Mouse (Mus musculus): Measurements from ENCODE around the gene Stat6. TPM values are rescaled to one million over a fixed set of nuclear protein-coding genes. Genes with fewer than 3 reads are reported as not detected.

Stat6 gene
- polyA plus RNA-seq, 1 experiment from 2014 or later = 27.0 TPM

- no peaks in the 10 kb centered on the region for H3K36me3 ChIP-seq (ENCODE audit: insufficient read depth, low read length)
- no peaks in the 10 kb centered on the region for H3K9me3 ChIP-seq (replicated peaks; ENCODE audit: low read length)
- H3K9ac ChIP-seq (ENCODE audit: low read depth, low read length) = no peak overlapping the region
- no peak overlapping the region for H3K27ac ChIP-seq
- no peak overlapping the region for H3K4me3 ChIP-seq (replicated peaks; ENCODE audit: low read depth, low read length)
- 94% methylated on average over 1 of the region's 1 CpGs for WGBS
- no peak for DNase-seq (ENCODE audit: low spot score)
- no peak for ATAC-seq (replicated peaks; ENCODE audit: low FRiP score, low read depth)
- no peak for TF ChIP-seq CTCF (IDR thresholded peaks at IDR 0.05; ENCODE audit: low read depth)
- H3K27me3 ChIP-seq (ENCODE audit: insufficient read depth, low read length) = no peaks in the 10 kb centered on the region
- H3K4me1 ChIP-seq (replicated peaks; ENCODE audit: insufficient read depth, low read length) = no peaks in the 10 kb centered on the region
- no peak overlapping the region for H3K4me2 ChIP-seq (ENCODE audit: low read length)
Observed at GRCm38 (mm10) chr10:127679208-127679607, 36.4 kb downstream of the Stat6 start.

- H3K4me3 ChIP-seq (replicated peaks; ENCODE audit: low read depth, low read length) = no peak overlapping the region
- no peaks in the 10 kb centered on the region for H3K36me3 ChIP-seq (ENCODE audit: insufficient read depth, low read length)
- H3K4me1 ChIP-seq (replicated peaks; ENCODE audit: insufficient read depth, low read length) = no peaks in the 10 kb centered on the region
- no peak overlapping the region for H3K27ac ChIP-seq
- H3K27me3 ChIP-seq (ENCODE audit: insufficient read depth, low read length) = no peaks in the 10 kb centered on the region
- no peak for TF ChIP-seq CTCF (IDR thresholded peaks at IDR 0.05; ENCODE audit: low read depth)
- 81% methylated on average over 3 of the region's 3 CpGs for whole genome bisulfite sequencing
- H3K4me2 ChIP-seq (ENCODE audit: low read length) = no peak overlapping the region
- DNase-seq (ENCODE audit: low spot score) (no peak), ATAC-seq (replicated peaks; ENCODE audit: low FRiP score, low read depth) (no peak)
- H3K9me3 ChIP-seq (replicated peaks; ENCODE audit: low read length) = no peaks in the 10 kb centered on the region
- H3K9ac ChIP-seq (ENCODE audit: low read depth, low read length) = no peak overlapping the region
Observed at GRCm38 (mm10) chr10:127679881-127680280, 37.1 kb downstream of the Stat6 start.

- no peak overlapping the region for H3K4me2 ChIP-seq (ENCODE audit: low read length)
- ATAC-seq (replicated peaks; ENCODE audit: low FRiP score, low read depth) (no peak; the same call in 1 of the 2 replicates), DNase-seq (ENCODE audit: low spot score) (no peak)
- H3K9ac ChIP-seq (ENCODE audit: low read depth, low read length) = no peak overlapping the region
- no peak overlapping the region for H3K4me3 ChIP-seq (replicated peaks; ENCODE audit: low read depth, low read length)
- no peaks in the 10 kb centered on the region for H3K27me3 ChIP-seq (ENCODE audit: insufficient read depth, low read length)
- H3K36me3 ChIP-seq (ENCODE audit: insufficient read depth, low read length) = no peaks in the 10 kb centered on the region
- H3K9me3 ChIP-seq (replicated peaks; ENCODE audit: low read length) = no peaks in the 10 kb centered on the region
- 88% methylated on average over 6 of the region's 6 CpGs for WGBS
- H3K4me1 ChIP-seq (replicated peaks; ENCODE audit: insufficient read depth, low read length) = no peaks in the 10 kb centered on the region
- TF ChIP-seq CTCF (IDR thresholded peaks at IDR 0.05; ENCODE audit: low read depth) = no peak
- no peak overlapping the region for H3K27ac ChIP-seq
Observed at GRCm38 (mm10) chr10:127682886-127683285, 40.1 kb downstream of the Stat6 start.

GRCm38 (mm10) chr10:127691053-127691452 lies 48.3 kb downstream of the Stat6 start:
- no peak overlapping the region for H3K27ac ChIP-seq
- no peak overlapping the region for H3K9ac ChIP-seq (ENCODE audit: low read depth, low read length)
- peaks cover 15% of the 10 kb centered on the region for H3K36me3 ChIP-seq (ENCODE audit: insufficient read depth, low read length)
- peak; percentile 19; the same call in 1 of the 2 replicates for TF ChIP-seq CTCF (IDR thresholded peaks at IDR 0.05; ENCODE audit: low read depth)
- no peak overlapping the region for H3K4me3 ChIP-seq (replicated peaks; ENCODE audit: low read depth, low read length)
- no peak for DNase-seq (ENCODE audit: low spot score)
- no peak overlapping the region for H3K4me2 ChIP-seq (ENCODE audit: low read length)
- H3K9me3 ChIP-seq (replicated peaks; ENCODE audit: low read length) = no peaks in the 10 kb centered on the region
- no peaks in the 10 kb centered on the region for H3K27me3 ChIP-seq (ENCODE audit: insufficient read depth, low read length)
- no peaks in the 10 kb centered on the region for H3K4me1 ChIP-seq (replicated peaks; ENCODE audit: insufficient read depth, low read length)
- ATAC-seq (replicated peaks; ENCODE audit: low FRiP score, low read depth) = no peak
- 30% methylated on average over 1 of the region's 1 CpGs for WGBS

DNA sequence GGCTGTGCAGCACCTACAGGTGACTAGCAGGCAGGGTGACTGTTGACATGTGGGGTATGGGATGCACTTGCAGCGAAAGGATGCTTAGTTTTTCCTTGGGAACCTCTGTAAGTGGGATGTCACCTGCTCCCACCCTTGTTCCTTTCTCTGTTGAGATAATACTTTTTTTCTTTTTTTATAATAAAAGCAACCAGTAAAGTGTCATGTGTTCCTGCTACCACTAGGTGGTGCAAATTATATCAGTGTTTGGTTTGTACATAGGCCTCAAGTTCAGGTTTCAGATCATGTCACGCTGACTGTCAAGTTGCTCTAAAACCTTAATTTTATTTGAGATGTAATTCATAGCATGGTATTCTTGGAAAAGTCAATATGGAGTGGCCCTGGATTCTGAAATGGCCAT lies 51.9 kb downstream of the Stat6 start:
- H3K4me2 ChIP-seq (ENCODE audit: low read length) = no peak overlapping the region
- no peak for ATAC-seq (replicated peaks; ENCODE audit: low FRiP score, low read depth)
- no peak overlapping the region for H3K9ac ChIP-seq (ENCODE audit: low read depth, low read length)
- no peaks in the 10 kb centered on the region for H3K4me1 ChIP-seq (replicated peaks; ENCODE audit: insufficient read depth, low read length)
- DNase-seq (ENCODE audit: low spot score) = peak; percentile 82
- no peaks in the 10 kb centered on the region for H3K9me3 ChIP-seq (replicated peaks; ENCODE audit: low read length)
- no peak overlapping the region for H3K4me3 ChIP-seq (replicated peaks; ENCODE audit: low read depth, low read length)
- H3K27ac ChIP-seq = no peak overlapping the region
- peaks cover 27% of the 10 kb centered on the region for H3K36me3 ChIP-seq (ENCODE audit: insufficient read depth, low read length)
- TF ChIP-seq CTCF (IDR thresholded peaks at IDR 0.05; ENCODE audit: low read depth) = peak; percentile 86
- no peaks in the 10 kb centered on the region for H3K27me3 ChIP-seq (ENCODE audit: insufficient read depth, low read length)
- WGBS = 48% methylated on average over 2 of the region's 2 CpGs

GRCm38 (mm10) chr10:127695775-127696174 lies 53.0 kb downstream of the Stat6 start:
- Histone ChIP-seq H3K4me2 (ENCODE audit: low read length) (no peak overlapping the region), H3K4me3 (replicated peaks; ENCODE audit: low read depth, low read length) (no peak overlapping the region), H3K36me3 (ENCODE audit: insufficient read depth, low read length) (peaks cover 27% of the 10 kb centered on the region), H3K4me1 (replicated peaks; ENCODE audit: insufficient read depth, low read length) (no peaks in the 10 kb centered on the region), H3K27me3 (ENCODE audit: insufficient read depth, low read length) (no peaks in the 10 kb centered on the region), H3K27ac (no peak overlapping the region), H3K9me3 (replicated peaks; ENCODE audit: low read length) (no peaks in the 10 kb centered on the region), H3K9ac (ENCODE audit: low read depth, low read length) (no peak overlapping the region)
- WGBS = 95% methylated on average over 7 of the region's 7 CpGs
- ATAC-seq (replicated peaks; ENCODE audit: low FRiP score, low read depth) (no peak), DNase-seq (ENCODE audit: low spot score) (no peak)
- no peak for TF ChIP-seq CTCF (IDR thresholded peaks at IDR 0.05; ENCODE audit: low read depth)

DNA sequence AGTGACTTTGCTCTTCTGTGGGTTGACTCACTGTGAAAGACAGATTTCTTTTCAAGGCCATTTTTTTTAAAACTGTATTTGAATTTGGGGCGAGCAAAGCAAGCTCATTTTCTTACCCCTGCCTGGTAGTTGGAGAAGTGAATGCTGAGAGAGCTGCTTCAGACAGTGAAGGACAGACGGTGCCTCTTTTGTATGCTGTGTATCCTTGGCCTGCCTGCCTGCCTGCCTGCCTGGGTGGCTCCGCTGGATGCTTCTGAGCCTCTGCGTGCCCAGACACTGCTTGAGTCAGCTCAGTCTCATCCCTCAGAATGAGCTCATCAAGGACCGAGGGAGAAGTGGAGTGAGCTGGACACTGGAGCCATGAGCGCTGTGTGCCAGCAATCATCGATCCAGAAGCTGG lies 56.2 kb downstream of the Stat6 start:
- ATAC-seq (replicated peaks; ENCODE audit: low FRiP score, low read depth) = no peak
- no peak overlapping the region for H3K4me3 ChIP-seq (replicated peaks; ENCODE audit: low read depth, low read length)
- H3K4me1 ChIP-seq (replicated peaks; ENCODE audit: insufficient read depth, low read length) = no peaks in the 10 kb centered on the region
- peaks cover 18% of the 10 kb centered on the region; the same call in 1 of the 2 replicates for H3K36me3 ChIP-seq (ENCODE audit: insufficient read depth, low read length)
- no peak overlapping the region for H3K4me2 ChIP-seq (ENCODE audit: low read length)
- no peaks in the 10 kb centered on the region for H3K9me3 ChIP-seq (replicated peaks; ENCODE audit: low read length)
- no peak overlapping the region for H3K27ac ChIP-seq
- no peak overlapping the region for H3K9ac ChIP-seq (ENCODE audit: low read depth, low read length)
- DNase-seq (ENCODE audit: low spot score) = no peak
- TF ChIP-seq CTCF (IDR thresholded peaks at IDR 0.05; ENCODE audit: low read depth) = no peak
- no peaks in the 10 kb centered on the region for H3K27me3 ChIP-seq (ENCODE audit: insufficient read depth, low read length)
- 94% methylated on average over 7 of the region's 7 CpGs for WGBS

Measured in kidney, postnatal 0 days (tissue).